Mouse (Mus musculus) limb, embryonic 14.5 days (tissue): Measurements from ENCODE around the gene Ctdspl. TPM values are rescaled to one million over a fixed set of nuclear protein-coding genes. Genes with fewer than 3 reads are reported as not detected.

ENCODE experiments used
- ATAC-seq: fragments of 200-750 bp; cut with Nextera tagmentation; 2 replicates; pipeline ENCODE4 v1.8.0; 2017; ENCODE audit warnings: low read depth, moderate number of reproducible peaks, moderate TSS enrichment; ENCODE audit not compliant: low FRiP score
- DNase-seq: peaks from one replicate; pipeline ENCODE4 v3.0.0-alpha.2; 2015; ENCODE audit warnings: low spot score
- H3K27ac ChIP-seq: fragments of 300-500 bp; sonication (generic); replicated peaks from 2 replicates; pipeline ENCODE4 v1.5.1; 2014; ENCODE audit warnings: low read depth, mild to moderate bottlenecking, low read length, moderate library complexity, mixed read lengths
- H3K27me3 ChIP-seq: fragments of 300-500 bp; sonication (generic); 2 replicates; pipeline ENCODE4 v1.6.1; 2014; ENCODE audit warnings: low read length, mixed read lengths; ENCODE audit not compliant: control insufficient read depth, insufficient read depth
- H3K36me3 ChIP-seq: fragments of 300-500 bp; sonication (generic); 2 replicates; pipeline ENCODE4 v1.6.1; 2014; ENCODE audit warnings: mild to moderate bottlenecking, low read length, moderate library complexity, mixed read lengths; ENCODE audit not compliant: control insufficient read depth, insufficient read depth
- H3K4me1 ChIP-seq: fragments of 300-500 bp; sonication (generic); 2 replicates; pipeline ENCODE4 v1.6.1; 2014; ENCODE audit warnings: antibody characterized with exemption, low read length, mixed read lengths; ENCODE audit not compliant: control insufficient read depth, insufficient read depth
- H3K4me2 ChIP-seq: fragments of 300-500 bp; sonication (generic); replicated peaks from 2 replicates; pipeline ENCODE4 v1.6.1; 2014; ENCODE audit warnings: low read depth, mild to moderate bottlenecking, low read length, moderate library complexity; ENCODE audit not compliant: severe bottlenecking
- H3K4me3 ChIP-seq: fragments of 300-500 bp; sonication (generic); replicated peaks from 2 replicates; pipeline ENCODE4 v1.5.1; 2014; ENCODE audit warnings: low read length
- H3K9ac ChIP-seq: fragments of 300-500 bp; sonication (generic); 2 replicates; pipeline ENCODE4 v1.6.1; 2014; ENCODE audit warnings: mild to moderate bottlenecking, low read depth, low read length, moderate library complexity; ENCODE audit not compliant: severe bottlenecking
- H3K9me3 ChIP-seq: fragments of 300-500 bp; sonication (generic); 2 replicates; pipeline ENCODE4 v1.6.1; 2016; ENCODE audit warnings: low read length; ENCODE audit not compliant: control insufficient read depth
- POLR2A ChIP-seq: fragments of 200-500 bp; IDR thresholded peaks from 2 replicates; pipeline ENCODE4 v1.8.0; 2012; ENCODE audit warnings: inconsistent platforms, mild to moderate bottlenecking, moderate library complexity, borderline replicate concordance; ENCODE audit not compliant: insufficient read depth, insufficient read length; ENCODE audit errors: extremely low read depth
- WGBS: fragments of 180-500 bp; shearing (Covaris S2); extraction: QIAGEN DNeasy Blood & Tissue Kit; methylation state at CpG from one replicate; pipeline ENCODE4 v1.1.7; 2014; 5-methylcytosine and 5-hydroxymethylcytosine counted together
- polyA plus RNA-seq, 2 experiments: library from polyadenylated mRNA; depleted of rRNA in 1 of 2; stranded (reverse) in 1 of 2; unstranded in 1 of 2; fragments of >200 nt; fragmentation: Nextera tagmentation in 1 of 2; extraction: Ambion mirVana in 1 of 2; gene quantifications; 2 replicates each; pipeline versions ENCODE4 v1.2.1 to v1.2.3; 2012 to 2014

Gene Ctdspl
- polyA plus RNA-seq, 2 experiments = 23.8 to 38.0 TPM

- no peak for DNase-seq
- H3K27ac ChIP-seq = peak overlapping the region; percentile 71; the same call in 1 of the 2 replicates
- no peak for ATAC-seq
- no peak overlapping the region for H3K4me2 ChIP-seq
- H3K9me3 ChIP-seq = no peaks in the 10 kb centered on the region
- 55% methylated on average over 11 of the region's 11 CpGs for WGBS
- H3K4me3 ChIP-seq = no peak overlapping the region
- H3K9ac ChIP-seq = no peak overlapping the region
- no peak for TF ChIP-seq POLR2A
- peaks cover 47% of the 10 kb centered on the region for H3K4me1 ChIP-seq
- no peaks in the 10 kb centered on the region for H3K27me3 ChIP-seq
- H3K36me3 ChIP-seq = peaks cover 3% of the 10 kb centered on the region; the same call in 1 of the 2 replicates
These were observed 49.0 kb downstream of the Ctdspl start for GRCm38 (mm10) chr9:118975211-118975671.

DNA sequence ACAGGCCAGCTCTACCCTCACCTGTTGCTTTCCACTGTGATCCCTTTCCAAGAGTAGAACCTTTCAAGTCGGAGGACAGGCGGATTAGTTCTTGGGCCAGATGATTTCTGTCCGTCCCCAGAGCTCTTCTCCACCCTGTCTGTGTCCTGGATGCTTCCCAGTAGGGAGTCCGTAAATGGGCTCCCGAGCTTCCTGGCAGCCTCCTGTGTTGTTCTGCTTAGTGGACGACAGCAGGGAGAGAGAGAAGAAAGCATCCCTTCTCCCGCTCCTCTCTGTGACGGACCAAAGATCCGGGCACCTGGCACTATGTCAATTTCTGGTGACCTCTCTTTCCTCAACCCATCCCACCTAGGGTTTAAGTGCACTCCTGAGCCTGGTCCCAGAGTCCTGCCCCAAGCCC lies 49.5 kb downstream of the Ctdspl start:
- WGBS = 47% methylated on average over 9 of the region's 9 CpGs

DNA sequence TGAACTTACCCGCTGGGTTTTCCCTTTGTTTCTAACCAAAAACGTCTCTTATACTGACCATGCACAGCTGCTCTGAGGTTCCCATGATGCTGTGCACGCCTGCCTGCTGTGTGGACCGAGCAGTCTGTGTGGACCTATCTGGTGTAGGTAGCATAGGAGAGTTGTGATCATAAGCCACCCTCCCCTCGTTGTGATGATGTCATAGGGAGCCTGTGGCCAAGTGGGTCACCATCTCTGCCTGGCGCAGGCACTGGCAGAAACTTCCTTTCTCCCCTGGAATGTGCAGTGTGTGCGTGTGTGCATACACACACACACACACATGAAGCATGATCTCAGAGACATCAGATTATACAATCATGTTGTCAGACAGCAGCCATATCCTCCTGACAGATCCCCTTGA lies 50.3 kb downstream of the Ctdspl start:
- Histone ChIP-seq H3K4me2 (no peak overlapping the region), H3K27ac (no peak overlapping the region), H3K9ac (no peak overlapping the region), H3K4me3 (no peak overlapping the region), H3K27me3 (no peaks in the 10 kb centered on the region), H3K36me3 (no peaks in the 10 kb centered on the region), H3K9me3 (no peaks in the 10 kb centered on the region), H3K4me1 (peaks cover 60% of the 10 kb centered on the region)
- DNase-seq = no peak
- no peak for TF ChIP-seq POLR2A
- 84% methylated on average over 7 of the region's 7 CpGs for WGBS
- no peak for ATAC-seq

More for the DNA sequence above, 49.5 kb downstream of the Ctdspl start:
- no peaks in the 10 kb centered on the region for H3K9me3 ChIP-seq
- DNase-seq (no peak), ATAC-seq (no peak)
- no peak overlapping the region for H3K4me2 ChIP-seq
- TF ChIP-seq POLR2A = no peak
- H3K27ac ChIP-seq = no peak overlapping the region
- H3K36me3 ChIP-seq = no peaks in the 10 kb centered on the region
- peaks cover 52% of the 10 kb centered on the region for H3K4me1 ChIP-seq
- no peak overlapping the region for H3K9ac ChIP-seq
- H3K27me3 ChIP-seq = no peaks in the 10 kb centered on the region
- H3K4me3 ChIP-seq = no peak overlapping the region

GRCm38 (mm10) chr9:118977425-118977824 lies 51.2 kb downstream of the Ctdspl start:
- Histone ChIP-seq H3K4me3 (no peak overlapping the region), H3K27me3 (no peaks in the 10 kb centered on the region), H3K4me2 (no peak overlapping the region), H3K36me3 (no peaks in the 10 kb centered on the region), H3K27ac (peak overlapping the region; percentile 61; the same call in 1 of the 2 replicates), H3K9me3 (no peaks in the 10 kb centered on the region), H3K9ac (no peak overlapping the region), H3K4me1 (peaks cover 69% of the 10 kb centered on the region)
- 95% methylated on average over 7 of the region's 7 CpGs for WGBS
- DNase-seq = no peak
- ATAC-seq = no peak
- no peak for TF ChIP-seq POLR2A

GRCm38 (mm10) chr9:118980411-118980823 lies 54.2 kb downstream of the Ctdspl start:
- TF ChIP-seq POLR2A = no peak
- Histone ChIP-seq H3K9ac (no peak overlapping the region), H3K9me3 (no peaks in the 10 kb centered on the region), H3K36me3 (no peaks in the 10 kb centered on the region), H3K27ac (peak overlapping the region; percentile 86), H3K4me1 (peaks cover 64% of the 10 kb centered on the region), H3K27me3 (no peaks in the 10 kb centered on the region), H3K4me2 (peak overlapping the region; percentile 28; the same call in 1 of the 2 replicates), H3K4me3 (no peak overlapping the region)
- WGBS = 4% methylated on average over 4 of the region's 4 CpGs
- ATAC-seq (peak; percentile 59), DNase-seq (peak; percentile 52)
